Mouse (Mus musculus): ENCODE measurements around the gene Cpne1. TPM values are rescaled to one million over a fixed set of nuclear protein-coding genes. Genes with fewer than 3 reads are reported as not detected.

Gene Cpne1
- polyA plus RNA-seq, 1 experiment, result 27.7 TPM

DNA sequence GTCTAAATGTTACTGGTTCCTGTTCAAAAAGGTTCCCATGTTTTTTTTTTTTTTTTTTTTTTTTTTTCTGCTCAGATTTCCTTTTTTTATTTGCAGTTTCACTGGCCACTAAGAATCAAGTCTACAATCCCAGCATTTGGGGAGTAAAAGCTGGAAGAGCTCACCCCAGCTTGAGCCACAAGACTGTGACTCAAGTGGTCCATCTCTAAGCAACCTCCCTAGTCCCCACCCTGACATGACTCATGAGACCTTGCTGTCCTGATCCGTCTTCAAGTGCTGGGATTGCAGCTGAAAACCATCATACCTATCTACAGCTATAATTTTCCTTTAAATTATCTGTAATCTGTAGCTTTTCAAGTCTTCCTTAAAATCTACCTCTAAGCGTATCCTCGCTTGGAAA, 27.2 kb downstream of the Cpne1 start:
- TF ChIP-seq FLI1 (IDR thresholded peaks at IDR 0.05; ENCODE audit: low read length) (no peak), GATA1 (IDR thresholded peaks at IDR 0.05; ENCODE audit: borderline replicate concordance, low read length) (no peak)
- Histone ChIP-seq H3K9me3 (no peaks in the 10 kb centered on the region), H3K36me3 (replicated peaks; ENCODE audit: low read length) (peaks cover 47% of the 10 kb centered on the region), H3K4me3 (replicated peaks) (no peak overlapping the region), H3K4me1 (peaks cover 60% of the 10 kb centered on the region), H3K27me3 (replicated peaks) (no peaks in the 10 kb centered on the region)

DNA sequence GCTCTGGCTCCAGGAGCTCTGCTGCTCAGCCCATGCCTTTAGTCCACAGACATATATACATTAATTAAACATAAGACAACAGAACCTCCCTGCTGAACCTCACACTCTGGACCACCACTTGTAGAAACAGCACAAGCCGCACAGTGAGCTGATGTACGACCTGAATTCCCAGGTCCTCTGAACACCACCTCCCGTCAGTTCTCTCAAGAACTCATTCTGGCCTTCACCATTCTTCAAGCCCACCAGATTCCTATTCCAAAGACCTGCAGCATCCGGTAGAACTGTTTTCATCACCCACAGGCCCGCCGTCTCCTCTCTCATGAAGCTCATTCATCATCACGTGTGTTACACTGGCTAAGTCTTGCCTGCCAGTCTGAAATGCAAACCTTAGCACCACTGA, 31.4 kb downstream of the Cpne1 start:
- no peak for TF ChIP-seq GATA1 (IDR thresholded peaks at IDR 0.05; ENCODE audit: borderline replicate concordance, low read length)
- TF ChIP-seq FLI1 (IDR thresholded peaks at IDR 0.05; ENCODE audit: low read length), result no peak
- Histone ChIP-seq H3K9me3 (no peaks in the 10 kb centered on the region), H3K4me1 (peaks cover 40% of the 10 kb centered on the region), H3K36me3 (replicated peaks; ENCODE audit: low read length) (peaks cover 61% of the 10 kb centered on the region), H3K4me3 (replicated peaks) (no peak overlapping the region), H3K27me3 (replicated peaks) (no peaks in the 10 kb centered on the region)

DNA sequence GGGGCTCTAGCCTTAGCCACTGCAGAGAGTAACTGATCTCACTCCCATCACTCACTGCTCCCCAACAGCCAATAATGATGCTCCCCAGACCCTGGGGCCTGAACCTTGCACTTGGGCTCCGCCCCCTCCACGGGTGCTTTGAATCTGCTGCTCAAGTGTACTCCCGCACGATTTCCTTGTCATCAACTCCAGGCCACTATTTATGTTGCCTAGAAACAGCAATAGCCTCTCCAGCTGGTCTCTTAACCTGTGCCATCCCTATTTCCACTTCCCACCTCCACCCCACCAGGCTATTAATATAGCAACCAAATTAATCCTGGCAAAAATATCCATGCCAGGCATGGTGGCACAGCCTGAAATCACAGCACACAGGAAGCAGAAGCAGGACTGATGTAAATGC, 32.1 kb downstream of the Cpne1 start:
- Histone ChIP-seq H3K9me3 (no peaks in the 10 kb centered on the region), H3K36me3 (replicated peaks; ENCODE audit: low read length) (peaks cover 68% of the 10 kb centered on the region), H3K4me3 (replicated peaks) (no peak overlapping the region), H3K4me1 (peaks cover 37% of the 10 kb centered on the region), H3K27me3 (replicated peaks) (no peaks in the 10 kb centered on the region)
- no peak for TF ChIP-seq FLI1 (IDR thresholded peaks at IDR 0.05; ENCODE audit: low read length)
- no peak for TF ChIP-seq GATA1 (IDR thresholded peaks at IDR 0.05; ENCODE audit: borderline replicate concordance, low read length)

DNA sequence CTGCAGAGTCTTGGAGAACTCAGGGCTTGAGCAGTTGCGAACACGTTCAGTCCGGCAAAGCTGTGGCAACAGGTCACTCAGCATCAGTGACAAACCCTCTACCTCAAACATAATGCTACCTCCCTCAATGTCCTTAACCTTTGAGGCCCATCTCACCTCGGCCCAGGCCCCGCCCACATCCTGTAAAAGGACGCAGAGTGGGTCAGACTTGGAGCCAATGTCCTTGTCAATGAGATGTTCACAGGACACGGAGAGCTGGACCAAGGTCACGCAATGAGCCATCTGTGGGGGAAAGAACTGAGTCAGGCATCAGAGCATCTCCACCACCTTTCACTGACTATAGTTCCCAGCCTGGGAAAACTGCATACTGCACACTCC, 32.6 kb downstream of the Cpne1 start:
- Histone ChIP-seq H3K4me1 (peaks cover 32% of the 10 kb centered on the region), H3K9me3 (no peaks in the 10 kb centered on the region), H3K36me3 (replicated peaks; ENCODE audit: low read length) (peaks cover 73% of the 10 kb centered on the region)

DNA sequence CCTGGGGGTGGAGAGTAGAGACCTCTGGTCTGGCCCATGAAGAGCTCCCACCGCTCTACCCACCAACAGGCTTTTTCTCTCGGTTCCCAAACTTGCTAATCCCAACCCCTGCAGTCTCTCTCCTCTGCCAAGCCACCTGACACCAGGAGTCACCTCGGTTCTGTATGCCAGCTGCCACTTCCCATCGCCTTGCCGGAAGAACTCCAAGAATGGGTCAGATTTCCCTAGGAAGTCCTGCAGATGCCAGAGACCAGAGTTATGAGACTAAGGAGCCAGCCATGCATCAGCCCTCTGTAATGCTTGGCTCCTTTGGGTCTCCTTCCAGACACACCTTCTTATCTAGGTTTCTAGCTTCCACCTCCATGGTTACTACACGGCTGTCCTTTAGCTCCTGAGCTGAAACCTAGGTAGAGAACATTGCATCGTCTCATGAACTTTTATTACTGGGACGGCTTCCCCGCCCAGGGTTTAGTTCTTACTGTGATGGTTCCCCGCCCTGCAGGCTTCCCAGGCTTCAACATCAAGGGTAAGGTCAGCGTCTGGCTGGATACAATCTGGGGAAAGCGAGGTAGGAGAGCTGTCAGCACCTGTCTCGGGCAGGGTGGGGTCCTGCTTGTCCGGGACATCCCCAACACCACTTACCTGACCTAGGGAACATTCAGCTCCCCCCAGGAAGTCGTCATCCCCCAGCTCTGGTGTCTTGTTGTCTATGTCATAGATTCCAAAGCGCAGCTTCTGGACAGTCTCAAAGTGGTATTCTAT, 33.2 kb downstream of the Cpne1 start:
- no peak overlapping the region for H3K4me3 ChIP-seq (replicated peaks)
- peaks cover 31% of the 10 kb centered on the region for H3K4me1 ChIP-seq
- TF ChIP-seq FLI1 (IDR thresholded peaks at IDR 0.05; ENCODE audit: low read length), result no peak
- TF ChIP-seq GATA1 (IDR thresholded peaks at IDR 0.05; ENCODE audit: borderline replicate concordance, low read length), result no peak
- no peaks in the 10 kb centered on the region for H3K9me3 ChIP-seq
- H3K36me3 ChIP-seq (replicated peaks; ENCODE audit: low read length), result peaks cover 79% of the 10 kb centered on the region
- H3K27me3 ChIP-seq (replicated peaks), result no peaks in the 10 kb centered on the region

More for the DNA sequence above, 32.6 kb downstream of the Cpne1 start:
- H3K27me3 ChIP-seq (replicated peaks), result no peaks in the 10 kb centered on the region
- H3K4me3 ChIP-seq (replicated peaks), result no peak overlapping the region
- no peak for TF ChIP-seq FLI1 (IDR thresholded peaks at IDR 0.05; ENCODE audit: low read length)
- TF ChIP-seq GATA1 (IDR thresholded peaks at IDR 0.05; ENCODE audit: borderline replicate concordance, low read length), result no peak

DNA sequence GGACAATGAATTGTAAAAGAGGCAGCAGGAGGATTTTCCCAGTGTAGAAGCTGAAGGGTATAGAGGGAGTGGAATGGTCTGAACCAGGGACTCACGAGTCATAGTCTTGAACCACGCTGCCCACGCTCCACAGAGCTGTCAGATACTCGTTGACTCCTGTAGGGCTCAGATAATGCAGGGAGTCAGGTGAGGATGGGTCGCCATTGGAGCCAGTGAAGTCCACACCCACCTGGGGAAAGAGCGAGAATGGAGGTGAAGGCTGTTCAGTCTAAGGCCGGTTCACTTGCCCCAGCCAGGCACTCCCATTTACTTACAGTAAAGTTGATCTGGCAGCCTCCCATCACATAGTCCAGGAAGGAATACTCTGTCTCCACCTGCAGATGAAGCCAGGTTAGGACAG, 34.3 kb downstream of the Cpne1 start:
- Histone ChIP-seq H3K9me3 (no peaks in the 10 kb centered on the region), H3K4me3 (replicated peaks) (no peak overlapping the region), H3K4me1 (peaks cover 20% of the 10 kb centered on the region), H3K27me3 (replicated peaks) (no peaks in the 10 kb centered on the region), H3K36me3 (replicated peaks; ENCODE audit: low read length) (peaks cover 90% of the 10 kb centered on the region)
- TF ChIP-seq FLI1 (IDR thresholded peaks at IDR 0.05; ENCODE audit: low read length), result no peak
- TF ChIP-seq GATA1 (IDR thresholded peaks at IDR 0.05; ENCODE audit: borderline replicate concordance, low read length), result no peak

DNA sequence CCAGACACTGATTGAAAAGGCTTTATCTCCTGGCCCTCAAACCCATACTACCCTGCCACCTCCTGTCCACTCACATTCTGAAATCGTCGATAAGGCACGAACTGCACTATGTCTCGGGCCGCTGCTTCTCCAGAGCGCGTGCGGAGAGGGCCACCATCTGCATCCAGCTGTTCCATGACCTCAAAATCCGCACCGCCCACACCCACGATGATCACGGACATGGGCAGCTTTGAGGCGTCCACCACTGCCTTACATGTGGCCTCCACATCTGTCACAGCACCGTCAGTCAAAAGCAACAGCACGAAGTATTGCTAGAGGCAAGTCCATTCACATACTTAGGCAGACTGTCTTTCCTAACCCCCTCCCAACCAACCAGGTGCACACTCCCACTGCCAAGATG, 38.0 kb downstream of the Cpne1 start:
- H3K4me3 ChIP-seq (replicated peaks), result no peak overlapping the region
- TF ChIP-seq FLI1 (IDR thresholded peaks at IDR 0.05; ENCODE audit: low read length), result no peak
- TF ChIP-seq GATA1 (IDR thresholded peaks at IDR 0.05; ENCODE audit: borderline replicate concordance, low read length), result no peak
- H3K4me1 ChIP-seq, result peaks cover 10% of the 10 kb centered on the region
- peaks cover 95% of the 10 kb centered on the region for H3K36me3 ChIP-seq (replicated peaks; ENCODE audit: low read length)
- no peaks in the 10 kb centered on the region for H3K9me3 ChIP-seq
- H3K27me3 ChIP-seq (replicated peaks), result no peaks in the 10 kb centered on the region

DNA sequence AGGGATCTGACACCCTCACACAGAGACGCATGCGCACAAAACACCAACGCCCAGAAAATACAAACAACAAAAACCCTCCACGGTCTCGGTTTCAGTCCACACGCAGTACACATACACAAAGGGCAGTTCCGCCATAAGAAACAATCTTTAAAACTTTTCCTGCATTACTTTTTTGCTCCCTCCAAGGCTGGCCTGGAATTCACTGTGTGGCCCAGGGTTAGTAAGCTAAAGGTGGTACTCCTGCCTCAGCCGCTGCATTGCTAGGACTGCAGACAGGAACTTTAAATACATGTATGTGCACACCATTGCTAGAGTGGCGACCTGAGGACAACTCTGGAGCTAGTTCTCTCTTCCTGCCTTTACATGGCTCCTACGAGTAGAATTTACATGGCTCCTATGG, 40.5 kb downstream of the Cpne1 start:
- Histone ChIP-seq H3K4me1 (no peaks in the 10 kb centered on the region; the same call in 1 of the 2 replicates), H3K4me3 (replicated peaks) (no peak overlapping the region), H3K27me3 (replicated peaks) (peaks cover 5% of the 10 kb centered on the region), H3K9me3 (no peaks in the 10 kb centered on the region), H3K36me3 (replicated peaks; ENCODE audit: low read length) (peaks cover 85% of the 10 kb centered on the region)
- TF ChIP-seq GATA1 (IDR thresholded peaks at IDR 0.05; ENCODE audit: borderline replicate concordance, low read length), result no peak

DNA sequence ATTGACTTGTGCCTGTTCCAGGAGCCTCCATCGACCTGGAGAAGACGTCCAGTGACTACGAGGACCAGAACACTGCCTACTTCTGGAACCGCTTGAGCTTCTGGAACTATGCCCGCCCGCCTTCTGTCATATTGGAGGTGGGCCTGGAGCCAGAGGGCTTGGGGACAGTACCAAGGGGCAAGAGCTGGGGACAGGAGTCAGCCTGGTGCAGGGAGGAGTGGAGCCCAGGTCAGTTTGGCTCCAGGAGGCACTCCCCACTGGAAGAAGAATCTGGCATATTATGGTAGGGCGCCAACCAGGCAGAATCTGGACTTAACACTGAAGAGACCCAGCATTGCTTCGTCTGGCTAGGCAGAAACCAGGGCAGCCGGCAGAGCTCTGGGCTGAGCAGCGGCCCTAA, 43.8 kb downstream of the Cpne1 start:
- Histone ChIP-seq H3K27me3 (replicated peaks) (peaks cover 11% of the 10 kb centered on the region), H3K4me3 (replicated peaks) (no peak overlapping the region), H3K36me3 (replicated peaks; ENCODE audit: low read length) (peaks cover 52% of the 10 kb centered on the region), H3K4me1 (peaks cover 10% of the 10 kb centered on the region), H3K9me3 (0 out of 2 replicates have a peak, but pooled peaks cover under 1% of the 10 kb centered on the region)
- no peak for TF ChIP-seq FLI1 (IDR thresholded peaks at IDR 0.05; ENCODE audit: low read length)

DNA sequence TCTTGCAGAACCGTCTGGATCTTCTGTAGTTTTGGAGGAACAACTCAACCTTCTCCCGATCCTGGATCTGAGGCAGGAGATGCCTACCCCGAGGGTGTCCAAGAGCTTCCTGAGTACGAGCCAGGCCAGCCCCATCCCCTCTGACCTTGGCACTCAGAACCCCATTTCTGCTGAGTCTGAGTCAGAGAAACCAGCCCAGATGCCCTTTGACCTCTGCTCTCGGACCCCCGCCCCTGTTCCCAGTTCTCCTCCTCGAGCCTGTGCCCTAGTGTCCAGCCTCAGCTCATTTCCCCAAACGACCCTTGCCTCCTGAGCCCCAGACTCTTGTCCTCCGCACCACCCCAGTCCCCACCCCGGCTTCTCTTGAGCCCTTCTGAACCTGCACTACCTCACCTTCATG, 45.6 kb downstream of the Cpne1 start:
- TF ChIP-seq GATA1 (IDR thresholded peaks at IDR 0.05; ENCODE audit: borderline replicate concordance, low read length) (no peak), FLI1 (IDR thresholded peaks at IDR 0.05; ENCODE audit: low read length) (no peak)

More for the DNA sequence above, 45.6 kb downstream of the Cpne1 start:
- H3K9me3 ChIP-seq, result peaks cover 3% of the 10 kb centered on the region; the same call in 1 of the 2 replicates
- peaks cover 35% of the 10 kb centered on the region for H3K36me3 ChIP-seq (replicated peaks; ENCODE audit: low read length)
- H3K27me3 ChIP-seq (replicated peaks), result peaks cover 13% of the 10 kb centered on the region
- H3K4me1 ChIP-seq, result peaks cover 10% of the 10 kb centered on the region
- peak overlapping the region; percentile 94 for H3K4me3 ChIP-seq (replicated peaks)

Measured in megakaryocyte, embryonic 14.5 days (primary cell).